Mouse (Mus musculus): ENCODE results near the gene Atp11a. TPM values are rescaled to one million over a fixed set of nuclear protein-coding genes. Genes with fewer than 3 reads are reported as not detected.

Atp11a gene
- total and polyA plus RNA-seq, 2 experiments from 2014 or later, result 10.5 to 77.4 TPM

DNA sequence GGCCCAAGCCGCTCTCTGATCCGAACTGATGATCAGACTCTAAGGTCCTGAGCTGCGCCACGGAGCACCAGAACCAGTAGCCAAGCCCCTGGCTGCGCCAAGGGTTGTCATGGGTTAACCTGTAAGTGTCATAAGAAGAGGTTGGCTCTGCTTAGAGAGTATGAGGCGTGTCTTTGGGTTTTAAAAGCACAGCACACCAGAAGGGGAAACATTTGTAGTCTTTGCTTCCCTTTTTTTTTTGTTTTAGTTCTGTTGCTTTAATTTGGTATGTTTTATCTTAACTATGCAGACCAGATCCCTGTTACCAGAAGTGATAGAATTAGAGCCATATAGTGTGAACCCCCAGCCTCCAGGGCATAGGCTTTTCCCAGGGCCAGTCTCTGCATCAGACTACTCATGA lies 123.3 kb downstream of the Atp11a start:
- Histone ChIP-seq H3K4me3 (ENCODE audit: low read depth, low read length) (no peak overlapping the region), H3K27ac (ENCODE audit: low read depth) (no peak overlapping the region), H3K4me2 (ENCODE audit: low read depth, low read length) (no peak overlapping the region), H3K27me3 (ENCODE audit: control insufficient read depth, insufficient read depth, low read length) (peaks cover 6% of the 10 kb centered on the region; the same call in 1 of the 2 replicates), H3K4me1 (ENCODE audit: control insufficient read depth, insufficient read depth) (peaks cover 6% of the 10 kb centered on the region; the same call in 1 of the 2 replicates), H3K9ac (replicated peaks; ENCODE audit: low read depth, low read length) (no peak overlapping the region), H3K9me3 (replicated peaks; ENCODE audit: control insufficient read depth, low read length) (no peaks in the 10 kb centered on the region), H3K36me3 (replicated peaks; ENCODE audit: control insufficient read depth, insufficient read depth, low read length) (no peaks in the 10 kb centered on the region)
- ATAC-seq (ENCODE audit: insufficient read depth, low read depth) (no peak), DNase-seq (ENCODE audit: low spot score) (no peak)
- TF ChIP-seq EP300 (IDR thresholded peaks at IDR 0.05; ENCODE audit: low read depth) (no peak), CTCF (IDR thresholded peaks at IDR 0.05; ENCODE audit: low read depth) (no peak)
- WGBS, result 87% methylated on average over 6 of the region's 6 CpGs

DNA sequence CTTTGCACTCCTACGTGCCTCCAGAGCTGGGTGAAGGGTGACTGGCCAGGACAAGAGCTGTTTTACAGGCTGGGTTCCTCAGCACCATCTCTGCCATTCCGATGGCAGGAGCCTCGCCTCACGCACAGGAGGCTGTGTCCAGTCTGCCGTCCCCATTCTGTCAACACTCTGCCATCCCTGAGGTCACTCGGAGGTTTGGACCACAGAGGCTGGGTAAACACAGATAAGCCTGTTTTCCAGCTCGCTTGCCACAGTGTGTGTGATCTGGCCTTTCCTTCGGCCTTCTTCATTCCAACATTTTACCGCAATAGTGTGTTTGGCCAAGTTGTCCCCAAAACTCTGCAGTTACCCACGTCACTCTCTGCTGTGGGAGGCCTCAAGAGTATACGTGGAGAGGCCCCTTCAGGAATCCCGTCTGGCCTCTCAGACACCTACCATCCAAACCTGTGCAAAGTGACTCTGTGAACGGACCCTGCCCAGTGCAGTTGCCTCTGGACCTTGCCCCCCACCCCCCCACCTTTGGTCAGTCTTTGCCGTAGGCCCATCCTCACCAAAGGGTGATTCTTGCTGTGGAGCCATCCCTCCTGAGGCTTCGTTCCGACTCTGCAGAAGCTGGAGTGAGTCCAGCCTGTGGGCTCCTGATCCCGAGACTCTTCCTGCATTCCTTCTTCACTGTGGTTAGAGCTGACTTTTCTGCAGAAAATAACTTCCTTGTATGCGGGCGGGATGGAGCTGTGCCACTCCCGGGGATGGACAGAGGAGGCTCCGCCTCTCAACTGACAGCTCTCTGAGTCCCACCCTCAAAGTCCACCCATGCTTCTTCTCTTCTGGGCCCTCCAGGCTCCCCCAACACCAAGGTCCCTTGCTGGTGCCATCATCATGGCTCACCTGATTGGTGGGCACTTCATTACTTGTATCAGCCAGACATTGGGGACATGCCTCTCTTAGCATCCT lies 126.5 kb downstream of the Atp11a start:
- H3K36me3 ChIP-seq (replicated peaks; ENCODE audit: control insufficient read depth, insufficient read depth, low read length), result no peaks in the 10 kb centered on the region
- H3K9ac ChIP-seq (replicated peaks; ENCODE audit: low read depth, low read length), result no peak overlapping the region
- TF ChIP-seq EP300 (IDR thresholded peaks at IDR 0.05; ENCODE audit: low read depth) (no peak), CTCF (IDR thresholded peaks at IDR 0.05; ENCODE audit: low read depth) (no peak)
- no peaks in the 10 kb centered on the region; the same call in 1 of the 2 replicates for H3K27me3 ChIP-seq (ENCODE audit: control insufficient read depth, insufficient read depth, low read length)
- no peaks in the 10 kb centered on the region for H3K9me3 ChIP-seq (replicated peaks; ENCODE audit: control insufficient read depth, low read length)
- H3K4me1 ChIP-seq (ENCODE audit: control insufficient read depth, insufficient read depth), result peaks cover 6% of the 10 kb centered on the region; the same call in 1 of the 2 replicates
- H3K4me2 ChIP-seq (ENCODE audit: low read depth, low read length), result no peak overlapping the region
- H3K27ac ChIP-seq (ENCODE audit: low read depth), result no peak overlapping the region
- WGBS, result 41% methylated on average over 21 of the region's 21 CpGs
- no peak overlapping the region for H3K4me3 ChIP-seq (ENCODE audit: low read depth, low read length)
- DNase-seq (ENCODE audit: low spot score) (no peak), ATAC-seq (ENCODE audit: insufficient read depth, low read depth) (peak; percentile 39; the same call in 1 of the 2 replicates)

DNA sequence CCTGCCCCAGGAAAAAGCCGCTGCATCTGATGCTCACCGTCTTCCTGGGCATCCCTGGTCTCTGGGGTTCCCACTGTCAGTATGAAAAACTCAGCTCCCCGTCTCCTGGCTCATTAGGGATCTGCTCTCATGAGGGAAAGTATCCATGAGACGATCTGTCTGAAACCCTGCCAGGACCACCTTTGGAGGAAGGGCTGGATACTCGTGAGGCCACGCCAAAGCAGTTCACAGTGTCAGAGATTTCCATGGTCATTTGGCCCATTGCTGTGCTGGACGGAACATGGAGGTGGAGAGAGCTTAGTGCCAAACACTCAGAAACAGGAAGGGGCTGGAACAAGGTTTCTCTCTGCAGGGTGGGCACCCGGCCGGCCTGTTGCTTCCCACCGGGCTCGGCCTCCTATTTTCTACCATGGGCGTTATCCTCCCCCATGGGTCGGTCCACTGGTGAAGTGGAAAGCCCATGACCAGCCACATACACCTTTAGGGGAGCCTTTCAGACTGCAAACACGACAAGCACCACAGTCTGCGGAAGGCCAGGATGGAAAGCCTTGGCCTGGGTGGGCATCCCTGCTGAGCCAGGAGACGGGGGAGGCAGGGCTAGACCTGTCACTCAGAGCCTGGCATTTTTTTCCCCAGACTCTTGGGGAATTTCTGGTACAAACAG lies 131.1 kb downstream of the Atp11a start:
- H3K27ac ChIP-seq (ENCODE audit: low read depth), result no peak overlapping the region
- H3K4me1 ChIP-seq (ENCODE audit: control insufficient read depth, insufficient read depth), result peaks cover 2% of the 10 kb centered on the region; the same call in 1 of the 2 replicates
- no peaks in the 10 kb centered on the region for H3K9me3 ChIP-seq (replicated peaks; ENCODE audit: control insufficient read depth, low read length)
- H3K36me3 ChIP-seq (replicated peaks; ENCODE audit: control insufficient read depth, insufficient read depth, low read length), result no peaks in the 10 kb centered on the region
- H3K27me3 ChIP-seq (ENCODE audit: control insufficient read depth, insufficient read depth, low read length), result no peaks in the 10 kb centered on the region
- 77% methylated on average over 16 of the region's 16 CpGs for WGBS
- no peak overlapping the region for H3K4me3 ChIP-seq (ENCODE audit: low read depth, low read length)
- TF ChIP-seq CTCF (IDR thresholded peaks at IDR 0.05; ENCODE audit: low read depth) (no peak), EP300 (IDR thresholded peaks at IDR 0.05; ENCODE audit: low read depth) (no peak)
- H3K4me2 ChIP-seq (ENCODE audit: low read depth, low read length), result no peak overlapping the region
- DNase-seq (ENCODE audit: low spot score) (no peak), ATAC-seq (ENCODE audit: insufficient read depth, low read depth) (no peak)
- no peak overlapping the region for H3K9ac ChIP-seq (replicated peaks; ENCODE audit: low read depth, low read length)

DNA sequence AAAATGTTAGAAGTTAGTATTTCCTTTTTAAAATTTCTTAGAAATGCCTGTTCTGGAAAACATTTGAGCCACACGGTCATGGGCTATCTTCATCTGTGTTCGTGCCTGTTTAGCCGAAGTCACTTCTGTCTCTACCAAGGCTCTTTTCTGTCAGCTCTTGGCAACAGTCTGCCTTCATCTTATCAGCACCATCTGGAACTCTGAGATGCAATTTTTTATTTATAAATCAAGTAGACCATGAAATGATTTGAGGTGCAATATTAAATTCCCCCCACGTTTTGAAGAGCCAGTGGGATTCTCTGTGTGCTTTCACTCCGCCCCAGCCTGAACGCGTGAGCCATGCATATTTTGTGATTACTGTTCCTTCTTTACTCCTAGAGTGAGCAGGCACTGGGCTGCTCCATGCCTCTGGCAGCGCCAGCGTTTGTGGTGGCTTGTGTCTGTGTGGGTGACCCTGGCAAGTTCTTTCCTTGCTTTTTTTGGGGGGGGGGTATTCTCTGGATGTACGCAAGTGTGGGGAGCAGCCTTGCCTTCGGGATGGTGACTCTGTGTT lies 132.3 kb downstream of the Atp11a start:
- Histone ChIP-seq H3K27ac (ENCODE audit: low read depth) (no peak overlapping the region), H3K4me1 (ENCODE audit: control insufficient read depth, insufficient read depth) (no peaks in the 10 kb centered on the region), H3K4me3 (ENCODE audit: low read depth, low read length) (no peak overlapping the region), H3K27me3 (ENCODE audit: control insufficient read depth, insufficient read depth, low read length) (no peaks in the 10 kb centered on the region), H3K9me3 (replicated peaks; ENCODE audit: control insufficient read depth, low read length) (no peaks in the 10 kb centered on the region), H3K9ac (replicated peaks; ENCODE audit: low read depth, low read length) (no peak overlapping the region), H3K36me3 (replicated peaks; ENCODE audit: control insufficient read depth, insufficient read depth, low read length) (no peaks in the 10 kb centered on the region), H3K4me2 (ENCODE audit: low read depth, low read length) (no peak overlapping the region)
- DNase-seq (ENCODE audit: low spot score) (no peak), ATAC-seq (ENCODE audit: insufficient read depth, low read depth) (no peak)
- 85% methylated on average over 11 of the region's 11 CpGs for WGBS
- no peak for TF ChIP-seq EP300 (IDR thresholded peaks at IDR 0.05; ENCODE audit: low read depth)
- no peak for TF ChIP-seq CTCF (IDR thresholded peaks at IDR 0.05; ENCODE audit: low read depth)

DNA sequence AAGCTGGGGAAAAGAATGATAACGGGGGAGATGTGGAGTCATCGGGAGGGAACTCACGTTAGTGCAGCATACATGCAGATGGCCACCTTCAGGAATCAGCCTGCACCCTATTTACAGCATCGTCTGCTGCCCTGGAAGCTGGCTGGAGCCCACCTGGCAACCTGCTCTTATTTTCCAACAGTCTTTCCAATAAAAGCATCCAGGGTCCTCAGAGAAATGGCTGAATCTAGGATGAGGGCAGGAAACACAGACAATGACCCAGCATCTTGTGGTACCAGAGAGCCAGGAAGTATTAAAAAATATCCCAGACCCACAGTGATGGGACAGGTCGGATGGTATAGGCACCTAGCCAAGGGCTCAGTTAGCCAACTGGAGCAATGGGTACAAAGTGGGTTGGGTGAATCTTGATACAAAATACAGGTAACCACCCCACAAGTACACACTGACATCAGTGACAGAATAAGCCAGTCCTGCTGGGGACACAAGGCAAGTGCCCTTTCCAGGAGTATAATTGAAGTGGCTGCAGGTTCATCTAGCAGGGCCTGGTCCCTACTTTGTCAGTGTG lies 136.2 kb downstream of the Atp11a start:
- TF ChIP-seq EP300 (IDR thresholded peaks at IDR 0.05; ENCODE audit: low read depth) (no peak), CTCF (IDR thresholded peaks at IDR 0.05; ENCODE audit: low read depth) (no peak)
- H3K27ac ChIP-seq (ENCODE audit: low read depth), result no peak overlapping the region
- no peaks in the 10 kb centered on the region for H3K9me3 ChIP-seq (replicated peaks; ENCODE audit: control insufficient read depth, low read length)
- H3K4me1 ChIP-seq (ENCODE audit: control insufficient read depth, insufficient read depth), result no peaks in the 10 kb centered on the region
- DNase-seq (ENCODE audit: low spot score) (no peak), ATAC-seq (ENCODE audit: insufficient read depth, low read depth) (no peak)
- H3K4me2 ChIP-seq (ENCODE audit: low read depth, low read length), result no peak overlapping the region
- no peaks in the 10 kb centered on the region for H3K27me3 ChIP-seq (ENCODE audit: control insufficient read depth, insufficient read depth, low read length)
- no peaks in the 10 kb centered on the region for H3K36me3 ChIP-seq (replicated peaks; ENCODE audit: control insufficient read depth, insufficient read depth, low read length)
- no peak overlapping the region for H3K4me3 ChIP-seq (ENCODE audit: low read depth, low read length)
- no peak overlapping the region for H3K9ac ChIP-seq (replicated peaks; ENCODE audit: low read depth, low read length)
- 56% methylated on average over 5 of the region's 5 CpGs for WGBS

Measured in heart, postnatal 0 days (tissue).